Mouse (Mus musculus) heart, embryonic 16.5 days (tissue): ENCODE measurements around the gene Lurap1l. TPM values are rescaled to one million over a fixed set of nuclear protein-coding genes. Genes with fewer than 3 reads are reported as not detected.

Experiments used
- ATAC-seq: fragments of 200-750 bp; cut with Nextera tagmentation; replicated peaks from 2 replicates; pipeline ENCODE4 v1.8.0; 2017; ENCODE audit warnings: moderate number of reproducible peaks; ENCODE audit not compliant: insufficient read depth, low FRiP score; ENCODE audit errors: extremely low read depth
- H3K27ac ChIP-seq: fragments of 300-500 bp; sonication (generic); 2 replicates; pipeline ENCODE4 v1.5.1; 2014; ENCODE audit warnings: mild to moderate bottlenecking, low read length, control low read depth, moderate library complexity
- H3K27me3 ChIP-seq: fragments of 300-500 bp; sonication (generic); 2 replicates; pipeline ENCODE4 v1.6.1; 2014; ENCODE audit warnings: low read length, mixed read lengths; ENCODE audit not compliant: control insufficient read depth, insufficient read depth
- H3K36me3 ChIP-seq: fragments of 300-500 bp; sonication (generic); 2 replicates; pipeline ENCODE4 v1.6.1; 2014; ENCODE audit not compliant: control insufficient read depth, insufficient read depth
- H3K4me1 ChIP-seq: fragments of 300-500 bp; sonication (generic); 2 replicates; pipeline ENCODE4 v1.6.1; 2014; ENCODE audit warnings: low read length, mixed read lengths; ENCODE audit not compliant: control insufficient read depth, insufficient read depth
- H3K4me2 ChIP-seq: fragments of 300-500 bp; sonication (generic); 2 replicates; pipeline ENCODE4 v1.6.1; 2014; ENCODE audit warnings: low read depth, mild to moderate bottlenecking, control low read depth, low read length
- H3K4me3 ChIP-seq: fragments of 300-500 bp; sonication (generic); 2 replicates; pipeline ENCODE4 v1.5.1; 2014; ENCODE audit warnings: mild to moderate bottlenecking, control low read depth, low read length
- H3K9ac ChIP-seq: fragments of 300-500 bp; sonication (generic); 2 replicates; pipeline ENCODE4 v1.6.1; 2014; ENCODE audit warnings: low read length, control low read depth
- H3K9me3 ChIP-seq: fragments of 300-500 bp; sonication (generic); replicated peaks from 2 replicates; pipeline ENCODE4 v1.6.1; 2016; ENCODE audit warnings: low read length; ENCODE audit not compliant: control insufficient read depth
- WGBS: fragments of 180-500 bp; shearing (Covaris S2); extraction: QIAGEN DNeasy Blood & Tissue Kit; methylation state at CpG from one replicate; pipeline ENCODE4 v1.1.7; 2014; 5-methylcytosine and 5-hydroxymethylcytosine counted together
- polyA plus RNA-seq: library from polyadenylated mRNA; unstranded; fragments of >200 nt; fragmentation: Nextera tagmentation; extraction: Ambion mirVana; gene quantifications from 2 replicates; pipeline ENCODE4 v1.2.1, GENCODE M21; 2015

The Lurap1l gene
- polyA plus RNA-seq, 1 experiment from 2014 or later = 2.9 TPM

GRCm38 (mm10) chr4:80949720-80950119 is 39.3 kb downstream of the Lurap1l start:
- Histone ChIP-seq H3K27ac (no peak overlapping the region), H3K4me3 (no peak overlapping the region), H3K9me3 (no peaks in the 10 kb centered on the region), H3K27me3 (peaks cover 5% of the 10 kb centered on the region; the same call in 1 of the 2 replicates), H3K4me1 (no peaks in the 10 kb centered on the region), H3K4me2 (no peak overlapping the region), H3K36me3 (no peaks in the 10 kb centered on the region), H3K9ac (no peak overlapping the region)
- 73% methylated on average over 2 of the region's 2 CpGs for WGBS
- no peak for ATAC-seq

GRCm38 (mm10) chr4:80950280-80950781 is 39.9 kb downstream of the Lurap1l start:
- H3K9ac ChIP-seq = no peak overlapping the region
- H3K9me3 ChIP-seq = no peaks in the 10 kb centered on the region
- H3K4me3 ChIP-seq = no peak overlapping the region
- H3K36me3 ChIP-seq = no peaks in the 10 kb centered on the region
- WGBS = 64% methylated on average over 8 of the region's 8 CpGs
- no peak overlapping the region for H3K27ac ChIP-seq
- no peak for ATAC-seq
- H3K27me3 ChIP-seq = peaks cover 5% of the 10 kb centered on the region; the same call in 1 of the 2 replicates
- H3K4me1 ChIP-seq = no peaks in the 10 kb centered on the region
- no peak overlapping the region for H3K4me2 ChIP-seq

GRCm38 (mm10) chr4:80952653-80953052 is 42.2 kb downstream of the Lurap1l start:
- no peak overlapping the region for H3K27ac ChIP-seq

GRCm38 (mm10) chr4:80955942-80956341 is 45.5 kb downstream of the Lurap1l start:
- WGBS = 40% methylated on average over 2 of the region's 2 CpGs
- Histone ChIP-seq H3K4me3 (no peak overlapping the region), H3K4me1 (no peaks in the 10 kb centered on the region), H3K9ac (no peak overlapping the region), H3K4me2 (no peak overlapping the region), H3K27ac (no peak overlapping the region), H3K9me3 (no peaks in the 10 kb centered on the region), H3K27me3 (peaks cover 9% of the 10 kb centered on the region), H3K36me3 (no peaks in the 10 kb centered on the region)
- no peak for ATAC-seq

More at GRCm38 (mm10) chr4:80952653-80953052, 42.2 kb downstream of the Lurap1l start:
- no peak overlapping the region for H3K9ac ChIP-seq
- no peak overlapping the region for H3K4me3 ChIP-seq
- no peaks in the 10 kb centered on the region for H3K36me3 ChIP-seq
- H3K27me3 ChIP-seq = peaks cover 8% of the 10 kb centered on the region
- ATAC-seq = no peak
- H3K9me3 ChIP-seq = no peaks in the 10 kb centered on the region
- WGBS = 78% methylated on average over 1 of the region's 1 CpGs
- no peak overlapping the region for H3K4me2 ChIP-seq
- H3K4me1 ChIP-seq = no peaks in the 10 kb centered on the region

DNA sequence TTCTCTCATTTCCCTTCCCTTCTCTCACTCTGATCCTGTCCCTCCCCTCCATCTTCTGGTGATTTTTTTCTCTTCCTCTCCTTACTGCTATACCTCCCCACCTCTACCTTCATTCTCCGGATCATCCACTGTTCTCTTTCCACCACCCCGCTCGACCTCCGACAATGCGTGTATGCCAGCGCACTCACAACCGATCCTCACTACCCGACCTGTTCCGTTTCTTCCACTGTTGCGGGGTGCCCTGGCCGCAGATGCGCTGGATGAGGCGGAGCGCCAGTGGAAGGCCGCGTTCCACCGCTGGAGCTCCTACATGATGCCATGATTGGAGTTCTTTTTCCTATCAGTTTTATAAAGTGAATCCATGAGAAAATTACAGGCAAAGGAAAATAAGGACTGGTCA is 57.1 kb downstream of the Lurap1l start:
- peaks cover 6% of the 10 kb centered on the region for H3K9me3 ChIP-seq
- H3K4me1 ChIP-seq = no peaks in the 10 kb centered on the region
- H3K4me3 ChIP-seq = no peak overlapping the region
- H3K36me3 ChIP-seq = no peaks in the 10 kb centered on the region
- ATAC-seq = no peak
- no peak overlapping the region for H3K27ac ChIP-seq
- H3K9ac ChIP-seq = no peak overlapping the region
- H3K4me2 ChIP-seq = no peak overlapping the region
- WGBS = 88% methylated on average over 17 of the region's 17 CpGs
- H3K27me3 ChIP-seq = no peaks in the 10 kb centered on the region

DNA sequence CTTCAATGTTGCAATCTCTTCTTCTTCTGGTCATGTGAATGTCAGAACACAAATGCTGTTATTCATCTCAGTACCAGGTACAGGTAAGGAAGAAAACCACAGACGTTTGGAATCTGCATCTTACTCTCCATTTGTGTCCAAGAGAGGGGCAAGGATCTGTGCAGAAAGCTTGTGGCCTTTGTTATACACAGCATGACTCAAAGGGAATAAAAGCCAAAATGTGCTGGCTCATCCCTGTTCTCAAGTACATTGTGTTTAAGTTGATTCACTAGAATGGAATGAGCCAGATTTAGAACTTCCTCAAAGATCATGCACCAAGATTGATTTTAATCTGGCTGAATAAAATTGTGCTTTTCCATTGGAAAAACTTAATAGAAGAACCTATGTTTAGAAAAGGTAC is 61.4 kb downstream of the Lurap1l start:
- Histone ChIP-seq H3K9ac (no peak overlapping the region), H3K9me3 (peaks cover 6% of the 10 kb centered on the region), H3K27me3 (no peaks in the 10 kb centered on the region), H3K36me3 (no peaks in the 10 kb centered on the region), H3K4me1 (no peaks in the 10 kb centered on the region), H3K4me2 (no peak overlapping the region), H3K4me3 (no peak overlapping the region), H3K27ac (no peak overlapping the region)
- ATAC-seq = no peak
- WGBS = 36% methylated on average over 1 of the region's 1 CpGs

DNA sequence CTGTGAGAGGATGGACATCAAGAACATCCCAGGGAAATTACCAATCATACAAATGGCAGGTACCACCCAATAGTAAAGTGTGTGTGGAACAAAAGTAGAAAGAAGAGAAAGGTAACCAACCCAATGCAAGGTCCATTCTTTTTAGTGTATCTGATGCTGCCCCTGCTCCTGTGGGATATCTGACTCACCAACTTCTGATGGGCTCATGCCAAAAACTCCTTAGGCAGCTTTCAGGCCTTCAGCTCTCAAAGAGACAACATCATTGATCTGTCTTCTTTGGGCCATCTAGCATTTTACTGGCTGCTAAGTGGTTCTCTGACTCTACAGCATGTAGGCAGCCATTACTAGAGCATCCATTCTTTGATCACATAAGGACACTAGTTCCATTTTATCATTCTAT is 63.5 kb downstream of the Lurap1l start:
- no peak overlapping the region for H3K9ac ChIP-seq
- H3K27me3 ChIP-seq = no peaks in the 10 kb centered on the region

GRCm38 (mm10) chr4:80990819-80991218 is 80.4 kb downstream of the Lurap1l start:
- no peaks in the 10 kb centered on the region for H3K4me1 ChIP-seq
- H3K9ac ChIP-seq = no peak overlapping the region
- no peak for ATAC-seq
- H3K27me3 ChIP-seq = no peaks in the 10 kb centered on the region
- H3K4me3 ChIP-seq = no peak overlapping the region
- H3K9me3 ChIP-seq = no peaks in the 10 kb centered on the region
- no peaks in the 10 kb centered on the region for H3K36me3 ChIP-seq
- WGBS = 78% methylated on average over 1 of the region's 1 CpGs
- no peak overlapping the region for H3K27ac ChIP-seq
- H3K4me2 ChIP-seq = no peak overlapping the region

More for the DNA sequence above, 63.5 kb downstream of the Lurap1l start:
- Histone ChIP-seq H3K27ac (no peak overlapping the region), H3K36me3 (no peaks in the 10 kb centered on the region), H3K4me3 (no peak overlapping the region), H3K4me2 (no peak overlapping the region), H3K9me3 (no peaks in the 10 kb centered on the region), H3K4me1 (no peaks in the 10 kb centered on the region)
- no peak for ATAC-seq

GRCm38 (mm10) chr4:81003528-81003927 is 93.1 kb downstream of the Lurap1l start:
- H3K9me3 ChIP-seq = peaks cover 2% of the 10 kb centered on the region
- no peaks in the 10 kb centered on the region for H3K27me3 ChIP-seq
- H3K4me1 ChIP-seq = no peaks in the 10 kb centered on the region
- H3K4me3 ChIP-seq = no peak overlapping the region
- no peak overlapping the region for H3K27ac ChIP-seq
- no peak overlapping the region for H3K4me2 ChIP-seq
- H3K9ac ChIP-seq = no peak overlapping the region
- H3K36me3 ChIP-seq = no peaks in the 10 kb centered on the region
- no peak for ATAC-seq
- 81% methylated on average over 2 of the region's 2 CpGs for WGBS
